Mouse (Mus musculus): ENCODE measurements at regions not wholly inside any gene's neighbourhood (a gene's known extent, or its start where the extent isn't known, plus 50 kb on each side); places are given as distances from the start of the nearest gene placed in this dataset.

DNA sequence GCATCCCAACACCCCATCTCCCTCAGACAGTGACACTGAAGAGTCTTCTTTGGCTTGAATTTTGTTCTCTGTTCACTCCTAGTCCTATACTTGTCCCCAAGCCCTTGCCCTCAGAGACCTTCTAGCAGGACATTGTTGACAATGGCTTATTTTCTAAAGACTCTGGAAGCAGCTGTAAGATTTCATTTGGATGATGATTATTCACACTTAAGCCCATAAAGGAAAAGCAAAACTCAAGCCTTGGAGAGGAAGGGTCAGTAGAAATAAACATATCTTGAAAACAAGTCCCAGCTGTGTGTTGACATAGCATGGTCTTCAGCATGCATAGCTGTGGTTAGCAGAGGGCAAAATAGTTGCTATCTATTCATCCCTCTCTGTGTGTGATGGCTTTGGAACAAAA, 59.9 kb upstream of the Cdh11 start:
- H3K4me3 ChIP-seq = no peak overlapping the region
- H3K9ac ChIP-seq (replicated peaks) = no peak overlapping the region
- H3K36me3 ChIP-seq = no peaks in the 10 kb centered on the region
- no peak overlapping the region for H3K27ac ChIP-seq (replicated peaks)
- no peak for ATAC-seq (ENCODE audit: low FRiP score, low read depth)
- H3K9me3 ChIP-seq = no peaks in the 10 kb centered on the region
- H3K4me1 ChIP-seq = no peaks in the 10 kb centered on the region
- no peaks in the 10 kb centered on the region for H3K27me3 ChIP-seq
- no peak overlapping the region for H3K4me2 ChIP-seq (replicated peaks)

DNA sequence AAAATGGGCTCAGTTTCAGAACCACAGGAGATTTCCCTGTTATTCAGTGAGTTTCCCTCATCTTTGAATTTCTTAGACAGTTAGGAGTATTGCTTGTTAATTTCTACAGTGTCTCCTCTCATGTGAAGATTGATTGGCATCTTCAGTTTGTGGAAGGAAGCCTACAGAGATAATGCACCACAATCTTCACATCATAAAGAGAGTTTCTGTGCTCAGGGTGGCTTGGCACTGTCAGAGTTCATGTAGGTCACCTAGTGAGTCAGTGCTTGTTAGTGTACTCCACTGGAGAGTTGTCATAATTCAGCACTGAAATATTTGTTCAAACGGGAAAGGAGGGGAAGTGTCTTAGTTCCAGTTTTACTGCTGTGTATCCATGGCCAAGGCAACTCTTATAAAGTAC, 74.6 kb upstream of the Cdh11 start:
- H3K9me3 ChIP-seq = no peaks in the 10 kb centered on the region
- H3K27ac ChIP-seq (replicated peaks) = no peak overlapping the region
- H3K4me2 ChIP-seq (replicated peaks) = no peak overlapping the region
- WGBS = 85% methylated on average over 1 of the region's 1 CpGs
- no peak for ATAC-seq (ENCODE audit: low FRiP score, low read depth)
- no peak overlapping the region for H3K4me3 ChIP-seq
- no peaks in the 10 kb centered on the region for H3K27me3 ChIP-seq
- no peaks in the 10 kb centered on the region for H3K4me1 ChIP-seq
- H3K36me3 ChIP-seq = no peaks in the 10 kb centered on the region
- no peak overlapping the region for H3K9ac ChIP-seq (replicated peaks)

DNA sequence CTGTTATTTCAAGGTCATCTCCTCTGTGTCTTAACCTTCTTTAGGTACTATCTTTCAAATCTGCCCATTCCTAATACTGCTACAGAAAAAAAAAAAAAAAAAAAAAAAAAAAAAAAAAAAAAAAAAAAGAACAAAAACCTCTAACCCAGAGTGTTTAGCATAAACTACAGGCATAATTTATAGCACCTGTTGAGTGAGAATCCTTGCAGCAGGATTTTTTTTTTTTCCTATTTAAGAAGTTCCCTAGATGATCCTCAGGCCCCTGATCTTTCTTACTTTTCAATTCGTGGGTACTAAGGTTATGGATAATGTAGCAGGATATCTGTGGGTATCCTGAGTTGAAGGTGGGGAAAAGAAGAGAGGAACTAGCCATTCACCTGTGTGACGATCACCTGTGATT, 114.1 kb upstream of the Cdh11 start:
- H3K36me3 ChIP-seq = no peaks in the 10 kb centered on the region
- no peak overlapping the region for H3K27ac ChIP-seq (replicated peaks)
- no peak overlapping the region for H3K4me2 ChIP-seq (replicated peaks)
- 79% methylated on average over 2 of the region's 2 CpGs for WGBS
- no peak overlapping the region for H3K4me3 ChIP-seq
- H3K9me3 ChIP-seq = no peaks in the 10 kb centered on the region
- H3K4me1 ChIP-seq = 0 out of 2 replicates have a peak, but pooled peaks cover 3% of the 10 kb centered on the region
- ATAC-seq (ENCODE audit: low FRiP score, low read depth) = no peak
- H3K9ac ChIP-seq (replicated peaks) = no peak overlapping the region
- H3K27me3 ChIP-seq = no peaks in the 10 kb centered on the region

DNA sequence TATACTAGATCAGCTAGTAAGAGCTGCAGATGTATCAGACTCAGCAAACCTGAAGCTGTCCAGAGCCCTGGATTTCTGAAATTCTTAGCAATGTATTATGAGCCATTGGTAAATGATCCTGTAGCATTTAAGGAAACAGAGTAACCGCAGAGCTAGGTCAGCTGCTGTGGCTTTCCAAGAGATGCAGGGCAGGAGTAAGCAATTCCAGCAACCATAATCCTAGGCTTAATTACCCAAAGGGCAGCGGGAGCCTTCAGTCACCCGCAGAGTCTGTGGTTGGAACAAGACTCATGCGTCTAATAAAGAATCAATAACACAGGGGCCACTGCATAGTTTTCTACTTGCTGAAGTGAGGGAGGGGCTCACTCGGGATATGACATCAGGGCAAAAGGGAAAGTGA, 115.2 kb upstream of the Cdh11 start:
- no peak for ATAC-seq (ENCODE audit: low FRiP score, low read depth)
- H3K9ac ChIP-seq (replicated peaks) = no peak overlapping the region

DNA sequence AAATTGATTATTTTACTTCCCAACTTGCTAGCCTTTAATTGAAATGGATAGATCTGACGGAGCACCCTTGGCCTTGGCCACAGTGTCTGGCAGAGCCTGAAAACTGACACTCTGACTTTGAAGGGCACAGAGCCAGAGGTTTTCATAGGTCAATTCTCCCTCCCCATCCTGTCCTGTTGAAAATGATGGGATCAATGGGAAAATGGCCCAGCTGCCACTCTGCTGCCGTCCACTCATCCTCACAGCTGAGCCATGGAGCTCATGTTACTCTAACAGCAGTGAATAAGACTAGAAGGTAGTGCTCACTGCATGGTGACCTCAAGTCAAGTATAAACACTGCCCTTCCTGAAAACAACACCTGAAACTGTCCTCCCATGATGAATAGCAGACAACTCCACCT, 122.0 kb upstream of the Cdh11 start:
- Histone ChIP-seq H3K4me3 (no peak overlapping the region), H3K36me3 (no peaks in the 10 kb centered on the region), H3K9ac (replicated peaks) (no peak overlapping the region), H3K27ac (replicated peaks) (no peak overlapping the region), H3K9me3 (no peaks in the 10 kb centered on the region), H3K4me2 (replicated peaks) (no peak overlapping the region), H3K27me3 (no peaks in the 10 kb centered on the region), H3K4me1 (no peaks in the 10 kb centered on the region)
- WGBS = 72% methylated on average over 2 of the region's 2 CpGs
- no peak for ATAC-seq (ENCODE audit: low FRiP score, low read depth)

More for the DNA sequence above, 115.2 kb upstream of the Cdh11 start:
- Histone ChIP-seq H3K4me1 (0 out of 2 replicates have a peak, but pooled peaks cover 3% of the 10 kb centered on the region), H3K27me3 (no peaks in the 10 kb centered on the region), H3K4me3 (no peak overlapping the region), H3K36me3 (no peaks in the 10 kb centered on the region), H3K27ac (replicated peaks) (no peak overlapping the region), H3K4me2 (replicated peaks) (no peak overlapping the region), H3K9me3 (no peaks in the 10 kb centered on the region)
- 30% methylated on average over 5 of the region's 5 CpGs for WGBS

DNA sequence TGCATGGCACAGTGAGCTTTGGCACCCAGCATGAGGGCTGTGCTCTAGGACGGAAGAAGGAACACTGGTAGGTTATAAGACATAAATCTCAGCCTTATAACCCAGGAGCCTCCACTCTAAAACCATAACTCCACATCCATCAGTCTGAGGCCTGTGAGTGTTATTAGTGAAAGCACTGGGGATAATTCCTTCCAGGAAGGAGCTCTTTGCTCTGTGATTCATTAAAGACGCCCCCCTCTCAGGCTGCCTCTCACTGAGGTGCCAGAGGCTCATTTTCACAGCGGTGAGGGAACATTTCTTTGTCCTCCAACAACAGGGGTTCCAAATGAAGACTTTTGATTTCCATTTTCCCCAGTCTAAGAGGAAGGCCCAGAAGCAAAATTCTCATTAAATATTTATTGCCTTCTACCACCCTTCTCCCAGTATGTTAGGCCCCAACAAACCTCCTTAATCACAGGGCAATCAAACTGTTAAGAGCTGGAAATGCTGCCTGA, 145.9 kb upstream of the Cdh11 start:
- Histone ChIP-seq H3K4me3 (no peak overlapping the region), H3K36me3 (no peaks in the 10 kb centered on the region), H3K4me2 (replicated peaks) (no peak overlapping the region), H3K9ac (replicated peaks) (no peak overlapping the region), H3K4me1 (0 out of 2 replicates have a peak, but pooled peaks cover 6% of the 10 kb centered on the region), H3K9me3 (no peaks in the 10 kb centered on the region), H3K27ac (replicated peaks) (no peak overlapping the region; the same call in 1 of the 2 replicates), H3K27me3 (no peaks in the 10 kb centered on the region)
- ATAC-seq (ENCODE audit: low FRiP score, low read depth) = peak; percentile 23; the same call in 1 of the 2 replicates
- 14% methylated on average over 3 of the region's 3 CpGs for WGBS

DNA sequence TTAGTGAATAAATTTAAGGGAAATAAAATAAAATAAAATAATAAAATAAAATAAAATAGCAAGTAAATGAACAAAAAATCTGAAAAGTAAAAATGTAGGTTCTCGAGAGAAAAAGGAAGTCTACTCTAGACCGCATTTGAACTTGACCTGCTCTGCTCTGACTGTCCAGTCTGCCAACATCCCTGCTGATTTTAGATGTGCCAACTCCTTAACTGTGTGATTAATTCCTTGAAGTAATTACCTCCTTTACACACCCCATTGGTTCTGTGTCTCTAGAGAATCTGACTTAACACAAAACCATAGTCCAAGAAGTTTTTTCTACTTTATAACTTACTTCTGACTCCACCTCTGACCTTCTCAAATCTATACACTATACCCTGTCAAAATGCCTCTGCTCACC, 153.3 kb upstream of the Cdh11 start:
- 80% methylated on average over 2 of the region's 2 CpGs for WGBS
- H3K27me3 ChIP-seq = no peaks in the 10 kb centered on the region
- no peaks in the 10 kb centered on the region for H3K9me3 ChIP-seq
- no peak overlapping the region for H3K4me3 ChIP-seq
- H3K9ac ChIP-seq (replicated peaks) = no peak overlapping the region
- H3K4me1 ChIP-seq = no peaks in the 10 kb centered on the region
- H3K4me2 ChIP-seq (replicated peaks) = no peak overlapping the region
- ATAC-seq (ENCODE audit: low FRiP score, low read depth) = no peak
- no peaks in the 10 kb centered on the region for H3K36me3 ChIP-seq
- no peak overlapping the region for H3K27ac ChIP-seq (replicated peaks)

DNA sequence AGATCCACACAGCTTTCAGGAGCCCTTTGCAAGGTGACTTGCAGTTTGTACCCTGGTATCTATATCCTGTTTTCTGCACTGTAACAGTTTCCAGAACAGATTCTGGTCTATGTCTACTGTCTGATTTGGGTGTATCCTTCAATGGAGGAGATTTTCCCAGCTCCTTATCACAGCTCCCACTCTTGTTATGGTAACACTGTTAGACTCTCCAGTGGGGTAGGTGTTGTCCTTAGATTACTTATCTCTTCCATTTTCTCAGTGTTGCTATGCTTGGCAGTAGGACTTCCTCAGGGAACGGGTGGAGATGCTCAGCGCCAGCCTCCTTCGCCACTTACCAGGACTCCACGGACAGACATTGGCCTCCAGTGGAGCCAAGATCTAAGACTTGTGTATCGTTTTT, 160.1 kb upstream of the Cdh11 start:
- no peak for ATAC-seq (ENCODE audit: low FRiP score, low read depth)
- no peak overlapping the region for H3K4me2 ChIP-seq (replicated peaks)
- H3K9ac ChIP-seq (replicated peaks) = no peak overlapping the region
- WGBS = 90% methylated on average over 5 of the region's 5 CpGs
- H3K9me3 ChIP-seq = no peaks in the 10 kb centered on the region
- no peaks in the 10 kb centered on the region for H3K27me3 ChIP-seq
- no peaks in the 10 kb centered on the region for H3K36me3 ChIP-seq
- H3K27ac ChIP-seq (replicated peaks) = no peak overlapping the region
- H3K4me1 ChIP-seq = no peaks in the 10 kb centered on the region
- no peak overlapping the region for H3K4me3 ChIP-seq

DNA sequence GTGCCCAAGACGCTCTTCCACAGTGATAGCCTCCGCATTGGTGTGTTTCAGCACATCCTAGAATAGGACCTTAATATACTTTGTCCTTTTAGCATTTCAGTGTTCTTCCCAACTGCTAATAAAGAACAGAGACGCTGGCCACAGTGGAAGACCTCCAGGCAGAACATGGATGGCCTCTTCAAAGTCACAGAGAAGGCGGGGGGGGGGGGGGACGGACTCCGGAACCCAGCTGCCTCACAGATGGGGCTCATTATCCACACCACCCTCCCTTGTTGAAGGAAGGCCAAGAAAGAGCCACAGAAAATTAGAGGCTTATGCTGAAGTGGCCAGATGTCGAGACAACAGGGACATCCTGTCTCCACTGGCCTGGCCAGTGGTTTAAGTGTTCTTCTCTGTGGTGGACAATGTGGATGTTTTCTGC, 192.7 kb upstream of the Cdh11 start:
- Histone ChIP-seq H3K27ac (replicated peaks) (no peak overlapping the region), H3K36me3 (no peaks in the 10 kb centered on the region), H3K9ac (replicated peaks) (no peak overlapping the region), H3K9me3 (no peaks in the 10 kb centered on the region), H3K4me3 (no peak overlapping the region), H3K4me1 (peaks cover 3% of the 10 kb centered on the region; the same call in 1 of the 2 replicates), H3K27me3 (no peaks in the 10 kb centered on the region), H3K4me2 (replicated peaks) (no peak overlapping the region)
- 0 out of 2 replicates have a peak, but pooled peaks have one; percentile 41 for ATAC-seq (ENCODE audit: low FRiP score, low read depth)
- 73% methylated on average over 7 of the region's 7 CpGs for WGBS

DNA sequence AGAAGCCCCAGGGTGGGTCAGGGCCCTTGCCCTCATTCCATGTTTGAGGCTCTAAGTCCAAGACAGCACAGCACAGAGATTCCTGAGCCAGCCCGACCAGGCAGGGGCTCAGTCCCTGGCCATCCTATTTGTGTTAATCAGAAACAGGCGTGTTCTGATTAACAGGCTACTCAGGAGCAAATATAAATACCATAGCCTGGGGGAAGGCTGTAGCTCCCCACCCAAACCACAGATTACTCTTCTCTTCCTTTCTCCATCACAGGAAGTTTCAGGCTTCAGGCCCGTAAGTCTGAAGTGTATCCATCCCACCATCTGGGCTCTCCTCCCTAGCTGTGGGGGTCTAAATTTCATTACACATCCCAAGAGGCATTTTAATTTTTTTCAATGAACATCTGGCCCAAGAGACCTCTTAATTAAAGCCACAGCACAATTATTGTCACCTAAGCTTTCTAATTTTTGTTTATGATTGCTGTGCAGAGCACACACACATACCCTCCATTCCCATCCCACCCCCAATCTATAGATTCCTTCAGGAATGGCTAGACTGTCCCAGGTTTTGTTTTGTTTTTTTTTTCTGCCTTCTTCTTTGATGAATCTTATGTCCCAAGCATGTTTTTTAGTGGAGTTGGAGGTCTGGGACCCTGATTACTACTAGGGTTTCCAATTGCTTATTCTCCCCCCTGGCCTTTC, 197.9 kb upstream of the Cdh11 start:
- H3K4me3 ChIP-seq = no peak overlapping the region
- H3K36me3 ChIP-seq = no peaks in the 10 kb centered on the region
- peaks cover 13% of the 10 kb centered on the region for H3K4me1 ChIP-seq
- H3K27ac ChIP-seq (replicated peaks) = no peak overlapping the region
- no peaks in the 10 kb centered on the region for H3K9me3 ChIP-seq
- H3K9ac ChIP-seq (replicated peaks) = no peak overlapping the region
- WGBS = 33% methylated on average over 3 of the region's 3 CpGs
- H3K4me2 ChIP-seq (replicated peaks) = no peak overlapping the region
- no peaks in the 10 kb centered on the region for H3K27me3 ChIP-seq
- ATAC-seq (ENCODE audit: low FRiP score, low read depth) = no peak

DNA sequence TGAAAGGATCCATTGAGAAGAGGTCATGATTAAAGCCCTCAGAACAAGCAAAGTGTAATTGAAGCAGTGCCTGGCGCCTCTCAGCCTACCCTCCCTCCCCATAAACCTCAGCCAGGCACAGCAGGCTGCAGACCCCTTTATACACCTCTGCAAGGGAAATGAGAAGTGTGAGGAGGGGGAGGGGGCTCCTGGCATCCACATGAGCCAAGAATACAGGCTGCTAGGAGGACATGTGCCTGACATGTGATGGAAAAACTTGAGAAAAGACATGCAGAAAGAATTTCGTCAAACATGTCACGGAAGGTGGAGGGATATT, 198.4 kb upstream of the Cdh11 start:
- 0 out of 2 replicates have a peak, but pooled peaks have one; percentile 63 for ATAC-seq (ENCODE audit: low FRiP score, low read depth)
- no peak overlapping the region for H3K9ac ChIP-seq (replicated peaks)
- H3K27me3 ChIP-seq = no peaks in the 10 kb centered on the region
- H3K4me2 ChIP-seq (replicated peaks) = no peak overlapping the region
- 42% methylated on average over 3 of the region's 3 CpGs for WGBS
- no peak overlapping the region for H3K4me3 ChIP-seq
- H3K27ac ChIP-seq (replicated peaks) = no peak overlapping the region
- peaks cover 13% of the 10 kb centered on the region for H3K4me1 ChIP-seq
- no peaks in the 10 kb centered on the region for H3K36me3 ChIP-seq
- no peaks in the 10 kb centered on the region for H3K9me3 ChIP-seq

DNA sequence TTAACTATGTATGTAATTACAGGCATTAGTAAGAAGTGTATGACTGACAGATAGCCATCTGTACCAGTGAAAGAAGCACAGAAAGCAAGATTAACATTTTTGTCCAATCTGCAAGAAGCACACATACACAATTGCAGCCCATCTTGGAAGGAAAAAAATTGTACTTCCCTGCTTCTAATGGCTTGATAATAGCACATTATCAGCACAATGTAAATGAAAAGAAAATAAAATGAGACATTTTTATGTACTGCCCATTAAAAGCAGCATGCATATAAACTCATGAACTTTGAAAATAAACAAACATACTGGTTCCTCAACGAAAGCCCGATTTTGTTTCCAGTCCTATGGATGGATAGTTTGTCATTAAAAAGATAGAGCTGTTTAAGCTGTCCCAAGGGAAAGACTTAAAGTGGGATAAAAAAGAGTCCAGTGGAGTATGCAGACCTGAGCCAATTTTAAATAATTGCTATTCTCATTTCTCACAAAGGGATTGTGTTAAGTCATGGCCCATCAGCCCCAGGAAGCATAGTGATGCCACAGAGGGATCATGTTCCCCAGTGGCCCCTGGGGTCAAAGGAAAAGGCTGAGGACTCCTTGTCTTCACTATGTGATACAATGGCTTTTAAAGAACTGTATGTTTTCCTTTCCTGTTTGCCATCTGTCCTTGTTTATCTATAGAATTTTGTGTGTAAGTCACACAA, 222.0 kb upstream of the Cdh11 start:
- Histone ChIP-seq H3K27ac (replicated peaks) (no peak overlapping the region), H3K36me3 (no peaks in the 10 kb centered on the region), H3K4me2 (replicated peaks) (no peak overlapping the region), H3K4me3 (no peak overlapping the region), H3K9me3 (no peaks in the 10 kb centered on the region), H3K9ac (replicated peaks) (no peak overlapping the region), H3K4me1 (no peaks in the 10 kb centered on the region), H3K27me3 (no peaks in the 10 kb centered on the region)
- ATAC-seq (ENCODE audit: low FRiP score, low read depth) = no peak
- 59% methylated on average over 2 of the region's 2 CpGs for whole genome bisulfite sequencing
